Mouse (Mus musculus) thymus, postnatal 25 days (tissue): Measurements from ENCODE around the gene Igf1.

Experiments
- DNase-seq: peaks from one replicate; pipeline ENCODE4 v3.0.0; 2022

The Igf1 gene

DNA sequence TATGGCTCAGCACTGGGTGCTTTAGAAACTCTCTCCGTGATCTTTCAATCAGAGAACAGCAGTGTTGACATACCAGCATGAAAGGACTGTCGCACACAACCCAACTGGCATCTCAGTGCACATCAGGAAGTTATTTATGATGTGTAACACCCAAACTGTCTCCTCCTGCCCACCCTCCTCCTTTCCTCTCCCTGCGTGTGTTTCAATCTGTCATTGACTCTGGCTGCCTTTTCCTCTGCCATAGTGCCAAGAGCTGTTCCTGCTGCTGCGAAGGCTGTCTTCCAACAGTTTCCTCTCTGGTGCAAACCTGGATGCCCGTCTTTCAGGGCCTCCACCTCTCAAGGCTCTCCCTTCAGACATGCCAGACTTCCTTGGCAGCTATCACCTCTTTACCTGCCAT is 46.3 kb downstream of the Igf1 start:
- no peak for DNase-seq

DNA sequence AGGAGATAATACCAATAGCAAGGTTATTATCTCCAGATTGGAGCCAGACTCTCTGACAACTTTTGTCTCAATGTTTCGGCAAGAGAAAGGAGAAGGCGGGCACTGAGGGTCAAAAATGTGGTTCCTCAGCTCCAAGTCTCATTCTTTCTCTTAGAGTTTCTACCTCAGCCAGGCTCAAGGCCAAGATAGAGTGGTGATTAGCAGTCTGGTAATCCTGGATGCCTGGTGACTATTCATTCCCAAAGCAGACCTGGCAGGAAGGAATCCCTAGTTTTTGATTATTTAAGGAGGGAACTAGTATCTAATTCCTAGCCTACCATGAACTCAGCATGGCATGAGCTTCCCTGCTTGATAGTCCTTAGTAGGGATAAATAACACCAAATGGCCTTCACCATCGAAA is 47.0 kb downstream of the Igf1 start:
- DNase-seq: no peak

DNA sequence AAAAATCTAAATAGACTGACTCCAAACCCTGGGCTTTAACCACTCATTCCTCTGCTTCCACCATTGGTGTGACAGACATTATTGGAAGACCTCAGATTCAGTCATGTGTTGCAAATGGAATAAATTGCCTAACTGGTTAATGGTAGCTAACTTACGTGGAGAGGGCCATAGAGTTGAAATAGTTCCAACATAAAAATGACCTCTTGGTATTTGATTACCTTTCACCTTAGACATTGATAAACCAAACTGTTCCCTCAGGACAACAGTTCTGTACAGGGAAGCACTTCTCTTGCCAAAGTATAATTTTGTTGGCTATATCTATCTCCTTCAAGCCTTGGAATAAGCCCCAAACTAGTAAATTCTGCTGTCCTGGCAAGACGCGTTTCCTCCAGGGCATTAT is 48.1 kb downstream of the Igf1 start:
- no peak for DNase-seq

DNA sequence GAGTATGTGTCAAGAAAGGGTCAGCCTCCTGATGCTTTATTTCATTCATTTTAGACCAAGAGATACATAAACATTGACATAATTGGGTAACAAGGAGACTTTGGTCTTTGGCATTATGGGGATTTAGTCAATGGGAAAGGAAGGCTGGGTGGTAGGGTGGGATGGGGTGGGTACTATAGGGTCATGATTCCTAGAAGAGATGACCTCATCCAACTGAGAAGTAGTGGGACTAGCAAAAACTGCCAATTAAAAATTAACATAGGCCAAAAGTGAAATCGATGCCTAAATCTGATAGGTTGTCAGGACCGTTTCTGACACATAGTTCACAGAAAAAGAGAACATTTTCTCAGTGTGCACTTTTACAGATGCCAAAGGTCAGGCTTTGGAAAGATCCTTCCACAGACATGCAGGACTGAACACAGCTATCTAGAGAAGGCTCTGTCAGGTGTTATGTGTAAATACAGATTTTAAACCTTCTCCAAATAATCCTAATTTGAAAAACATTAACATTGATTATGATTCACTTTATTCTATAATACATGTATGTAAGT is 48.8 kb downstream of the Igf1 start:
- no peak for DNase-seq

DNA sequence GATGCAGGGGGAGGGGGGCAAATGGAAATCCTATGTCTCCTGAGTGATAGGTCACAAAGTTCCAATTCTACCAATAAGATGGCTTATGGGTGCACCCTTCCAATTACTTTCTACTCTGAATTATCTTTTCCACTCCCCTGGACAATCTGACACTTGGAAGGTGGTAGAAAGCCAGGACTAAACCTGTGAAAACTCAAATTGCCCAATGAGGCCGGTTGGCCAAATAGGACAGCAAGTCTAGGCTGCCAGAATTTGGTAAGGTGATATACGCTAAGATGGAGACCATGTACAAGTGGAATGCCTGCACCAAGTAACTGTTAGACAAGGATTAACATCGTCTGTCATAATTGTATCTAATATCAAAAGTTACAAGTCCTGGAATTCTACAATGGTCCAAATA is 55.8 kb downstream of the Igf1 start:
- no peak for DNase-seq

DNA sequence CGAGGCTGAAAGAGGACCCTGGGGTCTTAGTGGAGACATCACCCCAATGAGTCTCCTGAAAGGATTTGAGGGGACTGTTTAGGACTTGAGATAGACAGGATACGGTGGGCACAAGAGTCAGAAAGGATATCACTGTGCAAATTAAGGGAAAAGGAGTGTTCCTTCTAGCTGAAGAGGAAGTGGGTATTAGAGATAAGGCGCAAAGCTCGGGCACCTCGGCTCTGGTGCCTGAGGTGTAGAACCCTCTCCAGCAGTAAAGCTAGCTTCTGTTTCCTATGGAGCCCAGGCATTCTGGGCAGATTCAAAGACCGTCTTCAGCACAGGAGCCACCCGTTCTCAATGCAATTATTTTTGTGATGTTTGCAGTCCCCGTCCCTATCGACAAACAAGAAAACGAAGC is 56.9 kb downstream of the Igf1 start:
- DNase-seq: no peak

DNA sequence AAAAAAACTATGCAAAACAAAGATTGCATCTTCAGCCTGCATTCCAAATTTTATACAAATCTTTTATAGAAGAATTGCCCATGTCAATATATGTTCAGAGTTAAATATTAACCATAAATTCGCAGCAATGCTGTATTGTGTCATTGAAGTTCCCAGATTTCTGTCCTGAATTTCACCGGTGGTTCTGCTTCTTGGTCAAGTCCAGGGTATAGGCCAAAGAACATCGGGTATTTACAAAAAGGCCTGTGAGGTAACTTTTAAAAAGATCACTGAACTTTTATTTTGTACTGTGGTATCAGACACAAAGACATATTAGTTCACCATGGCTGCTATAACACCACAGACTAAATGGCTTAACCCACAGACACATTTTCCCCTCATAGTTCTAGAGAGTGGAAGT is 57.7 kb downstream of the Igf1 start:
- DNase-seq: no peak

DNA sequence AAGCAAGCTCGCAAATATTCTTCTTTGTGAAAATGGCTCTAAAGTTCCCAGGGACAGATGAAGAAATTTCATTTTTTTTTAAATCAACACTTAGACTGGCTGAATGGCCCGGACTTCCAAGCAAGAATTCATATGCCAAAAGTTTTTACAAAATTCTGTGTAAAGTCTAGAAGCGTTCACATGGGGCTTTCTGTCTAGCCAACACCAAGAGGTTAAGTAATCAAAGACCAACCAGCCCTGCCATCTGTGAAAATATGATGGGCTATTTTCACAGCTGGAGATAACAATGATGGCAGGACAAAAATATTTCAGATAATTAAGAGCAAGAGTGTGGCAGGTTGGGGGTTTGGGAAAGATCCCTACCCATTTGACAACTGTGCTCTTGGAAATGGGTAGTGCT is 64.2 kb downstream of the Igf1 start:
- DNase-seq: no peak

DNA sequence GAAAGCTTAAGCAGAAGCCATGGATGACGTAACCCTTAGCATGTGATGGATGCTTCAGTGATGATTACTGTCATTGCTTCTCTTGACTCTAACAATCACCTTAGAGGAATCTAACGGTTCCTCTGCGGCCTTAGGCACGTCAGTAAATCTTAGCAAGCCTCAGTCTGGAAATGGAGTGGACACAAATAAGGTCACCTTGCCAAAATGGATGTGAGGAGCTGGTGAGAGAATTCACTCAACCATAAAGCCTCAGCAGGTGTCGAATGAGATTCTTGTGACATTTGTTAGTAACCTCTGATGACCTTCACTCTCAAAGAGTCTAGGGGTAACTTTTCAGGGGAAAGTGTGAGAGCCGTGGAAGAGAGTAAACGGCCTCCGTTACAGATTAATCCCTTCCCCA is 68.5 kb downstream of the Igf1 start:
- no peak for DNase-seq

DNA sequence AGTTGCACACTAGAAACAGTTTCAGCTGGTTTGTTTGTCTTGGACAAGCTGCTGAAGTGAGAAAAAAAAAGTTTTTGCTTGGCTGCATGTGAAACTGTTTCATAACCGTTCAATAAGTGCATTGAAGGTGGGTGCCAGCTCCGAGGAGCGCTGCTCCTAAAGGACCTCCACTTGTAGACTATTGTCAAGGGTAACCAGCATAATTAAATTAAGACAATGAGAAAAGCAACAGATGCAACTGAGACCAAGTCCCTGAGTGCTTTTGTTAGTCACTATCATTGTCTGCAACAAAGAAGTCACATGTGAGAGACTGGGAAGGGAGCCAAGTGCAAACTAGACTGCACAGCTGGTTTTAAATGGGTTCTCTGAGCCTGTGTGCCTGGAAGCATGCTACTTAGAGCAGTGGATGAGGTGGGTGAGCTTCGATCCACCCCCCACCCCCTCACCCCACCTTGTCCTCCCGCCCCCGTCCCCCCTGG is 69.1 kb downstream of the Igf1 start:
- no peak for DNase-seq

DNA sequence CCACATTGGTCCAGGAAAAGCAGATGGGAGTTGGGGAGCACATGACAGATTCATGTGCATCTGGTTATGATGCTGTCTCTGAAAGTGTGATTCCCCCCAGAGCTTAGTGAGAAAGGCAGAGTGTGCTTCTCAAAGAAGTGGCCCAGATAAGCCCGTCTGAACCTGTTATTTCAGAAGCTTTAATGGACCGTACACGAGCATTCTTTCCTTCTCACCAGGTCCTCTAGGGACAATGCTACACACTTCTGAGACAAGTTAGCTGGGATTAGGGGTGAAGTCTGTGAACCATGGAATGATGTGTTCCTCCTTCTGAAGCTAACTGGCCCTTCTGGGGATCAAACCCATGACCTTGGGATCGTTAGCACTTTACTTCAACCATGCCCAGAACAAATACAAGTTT is 90.1 kb downstream of the Igf1 start:
- no peak for DNase-seq

DNA sequence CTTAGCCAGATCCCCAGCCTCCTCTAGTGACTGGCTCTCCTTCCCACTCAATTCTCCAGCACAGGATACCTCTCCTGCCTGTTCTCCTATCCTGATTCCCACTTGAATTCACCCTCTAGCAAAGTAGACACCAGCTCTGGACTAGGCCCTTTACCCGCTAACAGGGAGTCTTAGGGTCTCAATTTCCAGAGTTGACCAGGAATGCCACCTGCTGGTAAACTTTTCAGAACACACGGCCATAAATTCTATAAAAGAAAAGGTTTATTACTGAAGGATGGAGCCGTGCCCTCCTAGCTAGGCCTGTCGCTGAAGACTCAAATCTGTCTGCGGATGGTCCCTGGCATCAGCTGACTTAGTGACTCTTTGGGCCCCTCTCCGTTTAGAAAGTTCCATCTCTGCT is 113.5 kb downstream of the Igf1 start:
- no peak for DNase-seq

DNA sequence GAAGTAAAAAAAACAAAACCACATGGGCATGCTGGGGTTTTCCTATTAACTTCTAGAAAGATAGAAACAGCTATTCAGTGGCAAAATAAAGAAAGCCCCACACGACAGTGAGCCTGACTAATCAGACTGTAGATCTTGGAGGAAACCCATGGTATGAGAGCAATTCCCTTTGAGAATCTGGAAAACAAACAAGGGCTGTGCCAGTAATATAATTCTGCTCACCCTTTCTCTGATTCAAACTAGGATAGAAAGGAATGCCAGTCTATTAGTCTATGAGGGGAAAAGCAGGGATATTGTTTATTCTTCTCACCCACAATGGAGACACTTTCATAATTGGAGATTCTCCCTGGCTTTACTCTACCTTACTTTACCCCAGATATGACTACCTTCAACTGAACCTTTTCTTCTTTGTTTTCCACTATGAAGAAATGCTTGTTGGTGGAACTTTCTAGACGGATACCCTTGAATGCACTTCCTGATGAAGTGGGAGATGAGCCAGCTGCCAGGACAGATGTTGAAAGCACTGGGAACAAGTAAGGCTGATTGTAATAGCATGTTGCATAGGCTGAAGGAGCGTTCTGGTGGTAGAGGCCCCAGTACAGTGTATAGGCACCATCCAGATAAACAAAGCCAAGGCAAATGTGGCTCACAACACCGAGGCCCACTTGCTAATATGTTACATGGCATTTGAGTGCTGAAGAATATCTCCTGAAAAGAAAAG is 116.0 kb downstream of the Igf1 start:
- no peak for DNase-seq

DNA sequence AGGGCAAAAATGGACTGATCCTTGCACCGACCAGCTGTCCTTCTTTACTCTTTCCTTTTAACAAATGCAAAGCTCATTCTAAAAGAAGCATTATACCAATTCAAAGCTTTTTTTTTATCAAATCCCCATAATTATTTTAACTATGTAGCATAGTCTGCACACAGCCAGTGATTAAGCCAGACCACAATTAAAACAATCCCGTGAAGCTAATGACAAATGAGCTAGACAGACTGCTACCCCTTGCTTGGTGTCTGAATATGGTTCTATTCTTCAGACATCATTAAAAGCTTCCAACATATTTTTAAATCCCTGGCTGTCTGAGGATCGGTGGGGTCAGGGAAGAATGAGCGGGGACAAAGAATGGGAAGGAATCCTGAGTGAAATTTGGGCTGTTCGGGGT is 127.3 kb downstream of the Igf1 start:
- DNase-seq: no peak

DNA sequence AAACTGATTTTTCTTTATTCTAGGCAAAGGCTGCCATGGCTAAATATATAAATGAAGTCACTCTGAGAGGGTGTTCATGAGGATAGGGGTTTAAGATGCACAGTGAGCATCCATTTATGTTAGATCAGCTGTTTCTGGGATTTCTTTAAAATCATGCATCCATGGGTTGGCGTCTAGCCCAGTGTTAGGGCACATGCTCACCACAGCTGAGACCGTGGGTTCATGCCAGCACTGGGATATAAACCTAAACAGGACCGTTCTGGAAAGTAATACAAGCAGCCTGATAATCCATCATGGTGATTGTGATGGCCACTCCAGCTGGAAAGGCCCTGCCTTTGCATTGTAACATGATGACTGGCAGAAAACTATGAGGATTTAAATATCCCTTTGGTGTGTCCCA is 128.1 kb downstream of the Igf1 start:
- DNase-seq: no peak
